Mouse (Mus musculus): ENCODE measurements around the gene Top1. TPM values are rescaled to one million over a fixed set of nuclear protein-coding genes. Genes with fewer than 3 reads are reported as not detected.

Gene Top1
- polyA plus RNA-seq, 1 experiment from 2014 or later, result 115 TPM

DNA sequence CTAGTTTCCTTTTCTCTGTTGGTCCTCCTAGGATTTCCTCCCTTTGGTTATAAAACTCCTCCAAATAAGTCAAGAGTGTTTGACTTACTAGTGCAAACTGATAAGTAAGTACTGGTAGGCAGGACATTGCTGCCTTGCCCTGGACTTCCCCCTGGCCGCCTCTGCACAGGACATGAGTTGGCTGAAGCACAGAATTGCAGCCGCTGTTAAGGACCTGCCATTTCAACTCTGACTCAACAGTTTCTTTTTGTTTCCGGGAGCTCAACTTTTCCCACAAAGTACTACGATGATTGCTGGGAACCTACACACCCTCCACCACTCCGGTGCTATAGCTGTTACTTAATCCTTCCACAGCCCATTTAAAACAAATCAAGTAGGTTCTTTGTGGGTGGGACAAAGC is 54.6 kb downstream of the Top1 start:
- H3K9me3 ChIP-seq, result no peaks in the 10 kb centered on the region
- WGBS, result 89% methylated on average over 5 of the region's 5 CpGs
- H3K27me3 ChIP-seq (replicated peaks; ENCODE audit: low read depth, poor library complexity, severe bottlenecking), result no peaks in the 10 kb centered on the region
- no peak overlapping the region for H3K27ac ChIP-seq (replicated peaks)
- H3K4me1 ChIP-seq, result no peaks in the 10 kb centered on the region
- peaks cover 96% of the 10 kb centered on the region for H3K36me3 ChIP-seq (replicated peaks)
- no peak overlapping the region for H3K4me3 ChIP-seq
- no peak for DNase-seq (ENCODE audit: low spot score)

DNA sequence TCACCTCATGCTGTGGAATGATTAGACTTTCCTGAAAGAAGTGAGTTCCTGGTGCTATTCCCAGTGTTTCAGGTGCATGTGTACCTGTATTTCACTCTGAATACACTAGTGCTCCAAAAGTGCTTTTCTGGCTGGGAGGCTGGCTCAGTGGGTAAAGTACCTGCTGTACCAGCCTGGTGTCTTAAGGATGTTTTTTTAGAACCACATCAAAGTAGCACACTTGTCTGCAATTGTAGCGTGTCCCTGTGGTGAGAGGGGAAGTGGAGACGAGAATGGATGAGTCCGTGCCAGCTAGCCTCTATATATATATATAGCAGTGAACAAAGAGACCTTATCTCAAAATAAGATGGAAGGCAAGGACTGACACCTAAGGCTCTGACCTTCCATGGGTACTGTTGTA is 55.9 kb downstream of the Top1 start:
- H3K4me1 ChIP-seq, result no peaks in the 10 kb centered on the region
- no peak overlapping the region for H3K27ac ChIP-seq (replicated peaks)
- H3K4me3 ChIP-seq, result no peak overlapping the region
- no peak for DNase-seq (ENCODE audit: low spot score)
- H3K9me3 ChIP-seq, result no peaks in the 10 kb centered on the region
- WGBS, result 93% methylated on average over 3 of the region's 3 CpGs
- peaks cover 96% of the 10 kb centered on the region for H3K36me3 ChIP-seq (replicated peaks)
- no peaks in the 10 kb centered on the region for H3K27me3 ChIP-seq (replicated peaks; ENCODE audit: low read depth, poor library complexity, severe bottlenecking)

- no peak for DNase-seq (ENCODE audit: low spot score)
- H3K36me3 ChIP-seq (replicated peaks), result peaks cover 99% of the 10 kb centered on the region
Measured at GRCm38 (mm10) chr2:160702824-160703223, 57.1 kb downstream of the Top1 start.

GRCm38 (mm10) chr2:160707673-160708072 is 62.0 kb downstream of the Top1 start:
- Histone ChIP-seq H3K9me3 (no peaks in the 10 kb centered on the region), H3K27ac (replicated peaks) (no peak overlapping the region), H3K4me1 (no peaks in the 10 kb centered on the region), H3K36me3 (replicated peaks) (peaks cover 100% of the 10 kb centered on the region), H3K4me3 (no peak overlapping the region), H3K27me3 (replicated peaks; ENCODE audit: low read depth, poor library complexity, severe bottlenecking) (no peaks in the 10 kb centered on the region)
- no peak for DNase-seq (ENCODE audit: low spot score)
- 94% methylated on average over 3 of the region's 3 CpGs for WGBS

More at GRCm38 (mm10) chr2:160702824-160703223, 57.1 kb downstream of the Top1 start:
- Histone ChIP-seq H3K4me3 (no peak overlapping the region), H3K27me3 (replicated peaks; ENCODE audit: low read depth, poor library complexity, severe bottlenecking) (no peaks in the 10 kb centered on the region), H3K4me1 (no peaks in the 10 kb centered on the region), H3K9me3 (no peaks in the 10 kb centered on the region), H3K27ac (replicated peaks) (no peak overlapping the region)

GRCm38 (mm10) chr2:160715463-160716030 is 69.9 kb downstream of the Top1 start:
- Histone ChIP-seq H3K36me3 (replicated peaks) (peaks cover 99% of the 10 kb centered on the region), H3K9me3 (no peaks in the 10 kb centered on the region), H3K27ac (replicated peaks) (no peak overlapping the region), H3K4me1 (no peaks in the 10 kb centered on the region), H3K4me3 (no peak overlapping the region), H3K27me3 (replicated peaks; ENCODE audit: low read depth, poor library complexity, severe bottlenecking) (no peaks in the 10 kb centered on the region)
- 92% methylated on average over 4 of the region's 4 CpGs for WGBS
- DNase-seq (ENCODE audit: low spot score), result no peak

- DNase-seq (ENCODE audit: low spot score), result peak; percentile 53
- Histone ChIP-seq H3K9me3 (no peaks in the 10 kb centered on the region), H3K27ac (replicated peaks) (no peak overlapping the region), H3K4me3 (no peak overlapping the region), H3K4me1 (no peaks in the 10 kb centered on the region), H3K36me3 (replicated peaks) (peaks cover 99% of the 10 kb centered on the region), H3K27me3 (replicated peaks; ENCODE audit: low read depth, poor library complexity, severe bottlenecking) (no peaks in the 10 kb centered on the region)
- WGBS, result 79% methylated on average over 5 of the region's 5 CpGs
Measured at GRCm38 (mm10) chr2:160717269-160717668, 71.6 kb downstream of the Top1 start.

GRCm38 (mm10) chr2:160718811-160719210 is 73.1 kb downstream of the Top1 start:
- Histone ChIP-seq H3K36me3 (replicated peaks) (peaks cover 98% of the 10 kb centered on the region), H3K9me3 (no peaks in the 10 kb centered on the region), H3K27me3 (replicated peaks; ENCODE audit: low read depth, poor library complexity, severe bottlenecking) (no peaks in the 10 kb centered on the region), H3K4me1 (no peaks in the 10 kb centered on the region), H3K4me3 (no peak overlapping the region), H3K27ac (replicated peaks) (no peak overlapping the region)
- WGBS, result 92% methylated on average over 3 of the region's 3 CpGs
- no peak for DNase-seq (ENCODE audit: low spot score)

DNA sequence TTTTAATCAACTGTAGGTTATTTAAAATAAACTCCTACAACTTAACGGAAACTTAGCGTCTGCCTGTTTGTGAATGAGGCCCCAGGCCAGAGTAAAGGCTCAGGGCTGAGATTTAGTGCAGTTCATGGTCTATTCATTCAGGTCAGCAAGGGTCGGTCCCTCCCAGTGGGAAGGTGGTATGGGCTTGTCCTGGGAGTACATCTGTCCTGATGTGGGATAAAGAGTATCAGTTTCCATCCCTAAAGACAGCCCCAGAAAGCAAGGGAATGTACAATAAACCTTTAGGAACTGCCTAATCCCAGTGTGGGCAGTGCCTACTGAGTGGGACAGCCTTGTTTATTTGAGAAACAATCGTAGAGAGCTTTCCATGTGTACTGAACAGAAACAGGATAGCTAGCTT is 77.0 kb downstream of the Top1 start:
- Histone ChIP-seq H3K27me3 (replicated peaks; ENCODE audit: low read depth, poor library complexity, severe bottlenecking) (no peaks in the 10 kb centered on the region), H3K36me3 (replicated peaks) (peaks cover 86% of the 10 kb centered on the region), H3K4me1 (no peaks in the 10 kb centered on the region), H3K9me3 (no peaks in the 10 kb centered on the region), H3K27ac (replicated peaks) (no peak overlapping the region), H3K4me3 (no peak overlapping the region)
- WGBS, result 83% methylated on average over 4 of the region's 4 CpGs
- DNase-seq (ENCODE audit: low spot score), result peak; percentile 8

DNA sequence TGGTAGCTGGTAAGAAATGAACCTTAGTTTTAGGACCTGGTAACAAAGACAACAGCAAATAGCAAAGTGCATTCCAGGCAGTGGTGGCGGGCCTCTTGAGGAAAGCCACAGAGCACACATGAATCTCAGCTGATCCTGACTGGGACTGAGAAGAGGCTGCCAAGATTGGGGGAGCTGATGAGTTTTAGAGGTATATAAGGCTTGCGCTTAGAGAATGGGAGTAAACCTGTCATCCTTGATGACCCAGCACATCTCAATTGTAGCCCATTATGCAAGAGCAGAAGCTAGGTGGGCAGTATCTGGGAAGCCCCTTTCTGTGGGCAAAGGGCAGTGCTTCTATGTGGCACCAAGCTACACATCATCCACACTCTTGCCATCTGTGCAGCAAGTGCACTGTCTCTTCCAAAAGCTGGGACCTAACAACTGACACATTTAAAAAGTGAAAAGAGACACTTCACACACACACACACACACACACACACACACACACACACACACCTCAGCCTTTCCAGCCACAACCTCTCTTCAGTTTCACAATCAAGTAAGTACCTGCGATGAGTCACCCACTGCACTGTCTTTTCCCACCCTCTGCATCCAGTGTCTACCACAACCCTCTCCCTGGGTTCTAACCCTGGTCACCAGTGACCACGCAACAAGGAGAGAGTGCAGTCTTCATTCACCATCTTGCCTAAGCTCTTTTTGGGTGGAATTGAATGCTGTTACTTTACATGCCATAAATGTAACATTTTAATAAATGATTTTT is 78.1 kb downstream of the Top1 start:
- Histone ChIP-seq H3K27me3 (replicated peaks; ENCODE audit: low read depth, poor library complexity, severe bottlenecking) (no peaks in the 10 kb centered on the region), H3K4me3 (no peak overlapping the region), H3K27ac (replicated peaks) (no peak overlapping the region), H3K36me3 (replicated peaks) (peaks cover 75% of the 10 kb centered on the region), H3K9me3 (no peaks in the 10 kb centered on the region), H3K4me1 (no peaks in the 10 kb centered on the region)
- 93% methylated on average over 4 of the region's 4 CpGs for WGBS
- peak; percentile 7 for DNase-seq (ENCODE audit: low spot score)

DNA sequence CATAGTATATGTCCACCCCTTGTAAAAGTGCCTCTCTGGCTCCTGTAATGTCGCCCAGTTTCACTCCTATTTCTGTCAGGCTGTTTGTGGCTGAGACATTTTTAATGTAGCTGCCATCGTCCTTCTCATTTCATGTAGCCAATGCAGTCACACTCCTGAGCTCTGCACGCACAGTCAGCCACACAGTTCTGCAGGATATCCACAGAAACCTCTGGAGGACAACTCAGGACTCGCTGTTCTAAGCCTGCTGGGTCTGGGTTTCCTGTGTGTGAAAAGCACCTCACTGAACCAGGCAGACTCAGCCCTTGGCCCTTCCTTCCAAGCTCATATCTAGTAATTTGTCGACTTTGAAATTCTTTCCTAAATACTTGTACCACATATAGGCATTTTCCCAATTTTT is 78.8 kb downstream of the Top1 start:
- no peaks in the 10 kb centered on the region for H3K27me3 ChIP-seq (replicated peaks; ENCODE audit: low read depth, poor library complexity, severe bottlenecking)
- H3K27ac ChIP-seq (replicated peaks), result no peak overlapping the region
- 93% methylated on average over 5 of the region's 5 CpGs for WGBS
- H3K4me3 ChIP-seq, result no peak overlapping the region
- peaks cover 68% of the 10 kb centered on the region for H3K36me3 ChIP-seq (replicated peaks)
- peak; percentile 8 for DNase-seq (ENCODE audit: low spot score)
- no peaks in the 10 kb centered on the region for H3K9me3 ChIP-seq
- no peaks in the 10 kb centered on the region; the same call in 1 of the 2 replicates for H3K4me1 ChIP-seq

DNA sequence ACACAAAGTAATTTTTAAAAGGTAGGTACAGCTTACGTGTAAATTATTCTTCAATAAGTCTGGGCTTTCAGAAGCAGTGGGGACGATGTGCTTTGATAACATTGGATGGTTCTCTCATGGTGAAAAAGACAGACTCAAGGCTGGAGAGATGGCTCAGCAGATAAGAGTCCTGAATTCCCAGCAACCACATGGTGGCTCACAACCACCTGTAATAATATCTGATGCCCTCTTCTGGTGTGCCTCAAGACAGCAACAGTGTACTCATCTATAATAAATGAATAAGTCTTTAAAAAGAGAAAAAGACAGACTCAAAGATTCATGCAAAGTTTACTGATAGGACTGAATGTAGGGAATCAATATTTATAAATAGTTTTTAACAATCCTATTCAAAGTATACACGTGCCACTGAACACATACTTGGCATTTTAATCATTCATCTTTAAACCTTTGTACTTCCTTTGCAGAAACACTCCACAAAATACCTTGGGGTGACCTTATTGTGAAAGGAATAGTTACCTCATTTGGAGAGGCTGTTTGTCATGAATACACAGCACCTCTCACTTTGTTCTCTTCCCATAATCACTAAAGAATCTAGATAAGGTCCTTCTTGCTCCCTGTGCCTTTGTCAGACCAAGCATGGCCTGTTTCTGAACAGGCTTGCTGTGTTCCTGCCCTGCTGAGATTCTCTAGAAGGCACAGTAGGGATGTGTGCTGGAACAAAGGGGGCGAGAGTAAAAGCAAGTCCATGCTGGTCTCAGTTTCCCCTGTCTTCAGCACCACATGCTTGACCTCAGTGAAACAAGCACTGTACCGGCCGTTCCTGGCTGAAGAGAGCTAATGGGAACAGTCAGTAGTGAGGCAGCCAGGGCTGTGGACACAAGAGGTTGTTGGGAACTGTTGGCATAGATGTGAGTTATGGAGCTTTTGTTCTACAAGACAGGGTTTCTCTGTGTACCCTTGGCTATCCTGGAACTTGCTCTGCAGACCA is 80.5 kb downstream of the Top1 start:
- peaks cover 13% of the 10 kb centered on the region for H3K4me1 ChIP-seq
- no peaks in the 10 kb centered on the region for H3K9me3 ChIP-seq
- no peak overlapping the region for H3K4me3 ChIP-seq
- peaks cover 8% of the 10 kb centered on the region; the same call in 1 of the 2 replicates for H3K27me3 ChIP-seq (replicated peaks; ENCODE audit: low read depth, poor library complexity, severe bottlenecking)
- peaks cover 52% of the 10 kb centered on the region for H3K36me3 ChIP-seq (replicated peaks)
- H3K27ac ChIP-seq (replicated peaks), result no peak overlapping the region
- DNase-seq (ENCODE audit: low spot score), result no peak
- 82% methylated on average over 6 of the region's 6 CpGs for WGBS

GRCm38 (mm10) chr2:160728972-160729371 is 83.3 kb downstream of the Top1 start:
- no peak overlapping the region for H3K4me3 ChIP-seq
- DNase-seq (ENCODE audit: low spot score), result no peak
- H3K27ac ChIP-seq (replicated peaks), result no peak overlapping the region
- WGBS, result 92% methylated on average over 3 of the region's 3 CpGs
- no peaks in the 10 kb centered on the region for H3K9me3 ChIP-seq
- H3K36me3 ChIP-seq (replicated peaks), result peaks cover 38% of the 10 kb centered on the region
- H3K4me1 ChIP-seq, result peaks cover 34% of the 10 kb centered on the region
- peaks cover 8% of the 10 kb centered on the region; the same call in 1 of the 2 replicates for H3K27me3 ChIP-seq (replicated peaks; ENCODE audit: low read depth, poor library complexity, severe bottlenecking)

Measured in embryonic facial prominence, embryonic 10.5 days (tissue).